Mouse (Mus musculus) lung, adult 2 months (tissue): ENCODE data around the gene Tut1.

Source experiments
- CTCF ChIP-seq: fragments of 200-500 bp; IDR thresholded peaks from 2 replicates; pipeline ENCODE4 v1.5.1; 2011; ENCODE audit warnings: mild to moderate bottlenecking, low read length, control low read depth; ENCODE audit not compliant: insufficient read depth
- POLR2A ChIP-seq: fragments of 200-500 bp; IDR thresholded peaks from 2 replicates; pipeline ENCODE4 v1.6.1; 2011; ENCODE audit warnings: low read depth, mild to moderate bottlenecking, control low read depth, low read length, borderline replicate concordance; ENCODE audit errors: extremely low read depth

DNA sequence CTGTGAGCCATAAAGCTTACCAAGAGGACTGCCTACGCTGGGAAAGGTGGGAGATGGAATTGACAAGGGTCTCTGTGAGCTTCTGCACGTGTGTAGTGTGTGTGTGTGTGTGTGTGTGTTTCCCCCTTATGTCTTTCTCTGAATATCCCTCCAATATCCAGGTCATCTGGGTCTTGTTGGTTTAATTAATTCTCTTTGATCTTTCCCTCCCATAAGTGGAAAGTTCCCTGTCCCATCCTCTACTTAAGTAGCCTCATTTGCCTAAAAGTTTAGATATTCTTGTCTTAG lies 39.9 kb downstream of the Tut1 start:
- TF ChIP-seq POLR2A (no peak), CTCF (no peak)
